11 mouse cellular contexts compared by ENCODE assay signal in the genomic region with DNA sequence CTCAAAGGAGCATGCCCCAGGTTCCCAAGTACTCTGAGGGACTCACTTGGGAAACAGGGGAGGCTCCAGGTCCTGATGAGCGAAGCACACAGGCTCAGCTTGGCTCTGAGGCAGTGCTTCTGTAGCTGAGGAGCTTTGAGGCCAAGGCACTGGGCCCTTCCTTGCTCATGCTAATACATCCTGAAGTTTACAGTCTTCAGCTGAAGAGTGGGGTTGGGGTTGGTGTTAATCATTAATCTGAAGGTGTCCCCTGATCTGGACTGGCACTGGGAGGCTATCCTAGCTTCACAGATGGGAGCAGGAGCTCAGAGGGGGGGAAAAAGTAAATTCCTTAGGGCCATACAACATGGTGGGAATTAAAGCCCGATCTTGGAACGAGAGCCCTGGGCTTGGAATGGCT.
"Had no signal": no experiment of that assay in that cellular context is flagged by ENCODE, and none has a peak within 500 bp of the region (broad histone marks: within the 10 kb centered on the region; RNA-seq: fewer than 3 reads in every experiment).

No protein-coding gene starts in this region.

- H3K27me3 ChIP-seq: limb, embryonic 13.5 days; liver, embryonic 13.5 days had no signal

- H3K4me2 ChIP-seq: limb, embryonic 13.5 days; liver, embryonic 13.5 days; neural tube, embryonic 12.5 days had no signal

- DNase-seq: left cerebral cortex, postnatal 4 days; liver, embryonic 13.5 days; lung, adult 18-20 months; lung, postnatal 36 days; midbrain, embryonic 14.5 days; thymus, adult 2 months; thymus, postnatal 25 days had no signal

- ATAC-seq: inflammation-experienced regulatory T-cells, adult 6 months; lung, postnatal 0 days had no signal

- H3K36me3 ChIP-seq: limb, embryonic 13.5 days; liver, embryonic 13.5 days; neural tube, embryonic 12.5 days had no signal

- H3K4me1 ChIP-seq: liver, embryonic 13.5 days had no signal

- H3K9me3 ChIP-seq: limb, embryonic 13.5 days; liver, embryonic 13.5 days; neural tube, embryonic 12.5 days had no signal

- H3K27ac ChIP-seq: limb, embryonic 13.5 days; liver, embryonic 13.5 days; neural tube, embryonic 12.5 days had no signal

- H3K9ac ChIP-seq: limb, embryonic 13.5 days; liver, embryonic 13.5 days; neural tube, embryonic 12.5 days had no signal

- H3K4me3 ChIP-seq: limb, embryonic 13.5 days; liver, embryonic 13.5 days; neural tube, embryonic 12.5 days had no signal
